Mouse (Mus musculus) heart, adult 2 months (tissue): ENCODE results near the gene Dhx40.

ENCODE experiments used
- CTCF ChIP-seq: fragments of 200-600 bp; IDR thresholded peaks from 2 replicates; pipeline ENCODE4 v1.8.1; 2022; ENCODE audit warnings: antibody characterized with exemption, mild to moderate bottlenecking, moderate library complexity
- EP300 ChIP-seq: fragments of 200-500 bp; IDR thresholded peaks from 2 replicates; pipeline ENCODE4 v1.6.1; 2011; ENCODE audit warnings: low read depth, low read length, control low read depth; ENCODE audit not compliant: insufficient read depth
- POLR2A ChIP-seq: fragments of 200-500 bp; IDR thresholded peaks from 2 replicates; pipeline ENCODE4 v1.6.1; 2011; ENCODE audit warnings: mild to moderate bottlenecking, low read depth, low read length, control low read depth; ENCODE audit not compliant: insufficient read depth

DNA sequence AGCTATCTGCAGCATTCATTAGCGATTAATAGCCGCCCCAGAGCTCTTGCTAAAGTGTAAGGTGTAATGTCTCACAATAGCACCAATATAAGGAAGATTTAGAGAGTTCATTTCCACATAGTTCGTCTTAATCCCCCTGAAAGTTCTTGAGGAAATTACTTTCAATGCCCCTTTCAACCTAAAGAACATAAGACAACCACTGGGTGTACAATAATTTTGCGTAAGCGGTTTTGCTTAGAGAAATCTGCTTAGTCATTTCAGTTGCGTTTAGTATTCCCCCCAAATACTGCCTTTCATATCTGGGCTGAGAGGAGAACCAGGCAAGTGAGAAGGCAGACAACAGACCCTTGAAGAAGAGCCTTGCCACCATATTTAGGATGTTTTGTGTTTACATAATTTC is 49.0 kb downstream of the Dhx40 start:
- TF ChIP-seq CTCF (no peak), POLR2A (no peak), EP300 (no peak)
